8 mouse cellular contexts compared by ENCODE assay signal in genomic region chr11:32161922-32162804, GRCm38 (mm10). TPM values are rescaled to one million over a fixed set of nuclear protein-coding genes. Genes with fewer than 3 reads are reported as not detected.
DNase-seq lines count a peak whose midpoint lies in the region; ATAC-seq and TF ChIP-seq lines count a peak whose summit lies in the region.

No protein-coding gene starts in this region.

- DNase-seq in brain, embryonic 14.5 days (ENCODE audit: low read depth) = peak; percentile 97
- peak; percentile 67 to 75 for DNase-seq in kidney, postnatal 25 days
- DNase-seq in liver, embryonic 13.5 days = peak; percentile 32
- DNase-seq in neural tube, embryonic 11.5 days (ENCODE audit: low spot score) = peak; percentile 92

- WGBS in heart, embryonic 16.5 days = 14% methylated on average over 28 of the region's 28 CpGs
- 10% methylated on average over 28 of the region's 28 CpGs for WGBS in liver, embryonic 13.5 days (ENCODE audit: insufficient replicate concordance)
- 15% methylated on average over 28 of the region's 28 CpGs for WGBS in neural tube, embryonic 11.5 days
- 17% methylated on average over 28 of the region's 28 CpGs for WGBS in stomach, embryonic 15.5 days

- peak; percentile 24; the same call in 1 of the 2 replicates for TF ChIP-seq POLR2A in brain, embryonic 14.5 days (IDR thresholded peaks at IDR 0.05; ENCODE audit: borderline replicate concordance, extremely low read depth, insufficient read depth, insufficient read length, poor library complexity, severe bottlenecking)

- H3K4me3 ChIP-seq in heart, embryonic 16.5 days (ENCODE audit: low read length) = peak overlapping the region; percentile 40
- 0 out of 2 replicates have a peak overlapping the region, but pooled peaks have one; percentile 6 for H3K4me3 ChIP-seq in liver, embryonic 13.5 days (replicated peaks)
- H3K4me3 ChIP-seq in neural tube, embryonic 11.5 days (ENCODE audit: low read depth, low read length) = peak overlapping the region; percentile 16; the same call in 1 of the 2 replicates
- H3K4me3 ChIP-seq in stomach, embryonic 15.5 days (replicated peaks) = peak overlapping the region; percentile 16

- H3K27me3 ChIP-seq in heart, embryonic 16.5 days (ENCODE audit: control insufficient read depth, insufficient read depth, low read length) = peaks cover 15% of the 10 kb centered on the region
- H3K27me3 ChIP-seq in liver, embryonic 13.5 days = peaks cover 26% of the 10 kb centered on the region
- no peaks in the 10 kb centered on the region for H3K27me3 ChIP-seq in neural tube, embryonic 11.5 days (ENCODE audit: control insufficient read depth, insufficient read depth, low read length)
- no peaks in the 10 kb centered on the region for H3K27me3 ChIP-seq in stomach, embryonic 15.5 days (replicated peaks)

- TF ChIP-seq CTCF in brain, embryonic 14.5 days (IDR thresholded peaks at IDR 0.05; ENCODE audit: borderline replicate concordance, extremely low read depth, insufficient read depth, insufficient read length) = peak; percentile 97

- peaks cover 8% of the 10 kb centered on the region for H3K4me1 ChIP-seq in heart, embryonic 16.5 days (ENCODE audit: control insufficient read depth, insufficient read depth, low read length)
- H3K4me1 ChIP-seq in liver, embryonic 13.5 days (replicated peaks) = no peaks in the 10 kb centered on the region
- H3K4me1 ChIP-seq in neural tube, embryonic 11.5 days (ENCODE audit: control insufficient read depth, insufficient read depth, low read length) = 0 out of 2 replicates have a peak, but pooled peaks cover 3% of the 10 kb centered on the region
- peaks cover 10% of the 10 kb centered on the region; the same call in 1 of the 2 replicates for H3K4me1 ChIP-seq in stomach, embryonic 15.5 days

- peak overlapping the region; percentile 66 for H3K9ac ChIP-seq in heart, embryonic 16.5 days (ENCODE audit: low read length)
- no peak overlapping the region for H3K9ac ChIP-seq in liver, embryonic 13.5 days
- H3K9ac ChIP-seq in neural tube, embryonic 11.5 days (ENCODE audit: low read length) = peak overlapping the region; percentile 67
- H3K9ac ChIP-seq in stomach, embryonic 15.5 days = no peak overlapping the region; the same call in 1 of the 2 replicates

- H3K27ac ChIP-seq in heart, embryonic 16.5 days (ENCODE audit: low read length) = no peak overlapping the region
- no peak overlapping the region for H3K27ac ChIP-seq in liver, embryonic 13.5 days
- peak overlapping the region; percentile 35 for H3K27ac ChIP-seq in neural tube, embryonic 11.5 days (ENCODE audit: low read depth, low read length)
- H3K27ac ChIP-seq in stomach, embryonic 15.5 days = no peak overlapping the region

- H3K36me3 ChIP-seq in heart, embryonic 16.5 days (ENCODE audit: control insufficient read depth, insufficient read depth) = no peaks in the 10 kb centered on the region
- H3K36me3 ChIP-seq in liver, embryonic 13.5 days = no peaks in the 10 kb centered on the region
- no peaks in the 10 kb centered on the region for H3K36me3 ChIP-seq in neural tube, embryonic 11.5 days (ENCODE audit: control insufficient read depth, insufficient read depth, low read length)
- no peaks in the 10 kb centered on the region for H3K36me3 ChIP-seq in stomach, embryonic 15.5 days

- peak; percentile 96 for ATAC-seq in CD4-positive, CD25-positive, alpha-beta regulatory T cell, adult 4 months
- peak; percentile 75; the same call in 1 of the 2 replicates for ATAC-seq in erythroid progenitor cell, adult 5-6 weeks (replicated peaks; ENCODE audit: low FRiP score, poor library complexity, severe bottlenecking)
- ATAC-seq in heart, embryonic 16.5 days (replicated peaks; ENCODE audit: extremely low read depth, insufficient read depth, low FRiP score) = peak; percentile 83
- peak; percentile 70; the same call in 1 of the 2 replicates for ATAC-seq in liver, embryonic 13.5 days (ENCODE audit: low read depth)
- ATAC-seq in neural tube, embryonic 11.5 days (ENCODE audit: insufficient read depth, low FRiP score, low TSS enrichment) = peak; percentile 95
- peak; percentile 82; the same call in 1 of the 2 replicates for ATAC-seq in stomach, embryonic 15.5 days (ENCODE audit: insufficient read depth, low FRiP score, low read depth)

- peak overlapping the region; percentile 66 for H3K4me2 ChIP-seq in heart, embryonic 16.5 days (ENCODE audit: low read depth, low read length)
- H3K4me2 ChIP-seq in liver, embryonic 13.5 days = peak overlapping the region; percentile 26
- H3K4me2 ChIP-seq in neural tube, embryonic 11.5 days (ENCODE audit: low read depth) = peak overlapping the region; percentile 51
- H3K4me2 ChIP-seq in stomach, embryonic 15.5 days = peak overlapping the region; percentile 55

- H3K9me3 ChIP-seq in heart, embryonic 16.5 days (replicated peaks; ENCODE audit: control insufficient read depth, low read length) = no peaks in the 10 kb centered on the region
- H3K9me3 ChIP-seq in liver, embryonic 13.5 days (replicated peaks) = no peaks in the 10 kb centered on the region
- no peaks in the 10 kb centered on the region for H3K9me3 ChIP-seq in neural tube, embryonic 11.5 days (ENCODE audit: control insufficient read depth, low read length)
- no peaks in the 10 kb centered on the region for H3K9me3 ChIP-seq in stomach, embryonic 15.5 days

RNA-seq across cellular contexts. Expression of gene Il9r, which starts 37.9 kb away (rescaled TPM):
- 10 to 100 TPM in 1 of 2 experiments, 1 to 10 TPM in 1; 5.8 to 10.0 TPM for polyA plus RNA-seq in CD4-positive, CD25-positive, alpha-beta regulatory T cell, adult 4 months (2017; shearing (Covaris generic))
- polyA plus RNA-seq in brain, embryonic 14.5 days (2012; rRNA removed) = 0.11 TPM in 1 of 2 replicates, not detected in the other
- not detected in 2 replicates for total RNA-seq in erythroid progenitor cell, adult 5-6 weeks (2015; ENCODE audit: low replicate concordance)
- not detected in 2 replicates for total RNA-seq in erythroid progenitor cell, adult 5-6 weeks (2017; ENCODE audit: low replicate concordance)
- 0.74 and 1.4 TPM in 2 replicates for polyA plus RNA-seq in heart, embryonic 16.5 days (2015; fragmentation: Nextera tagmentation; extraction: Ambion mirVana)
- polyA plus RNA-seq in liver, embryonic 13.5 days (2015; fragmentation: Nextera tagmentation; extraction: Ambion mirVana) = 0.08 and 0.13 TPM in 2 replicates
- polyA plus RNA-seq in neural tube, embryonic 11.5 days (2014; fragmentation: Nextera tagmentation; extraction: Ambion mirVana) = 0.07 TPM in 1 of 2 replicates, not detected in the other
- 0.06 and 0.09 TPM in 2 replicates for polyA plus RNA-seq in stomach, embryonic 15.5 days (2015; fragmentation: Nextera tagmentation; extraction: Ambion mirVana)

RNA-seq across cellular contexts. Expression of gene Snrnp25, which starts 43.1 kb away (rescaled TPM):
- polyA plus RNA-seq in CD4-positive, CD25-positive, alpha-beta regulatory T cell, adult 4 months (2017; shearing (Covaris generic)) = 10 to 100 TPM; 55.7 to 58.6 TPM
- polyA plus RNA-seq in brain, embryonic 14.5 days (2012; rRNA removed) = 38.8 and 52.4 TPM in 2 replicates
- total RNA-seq in erythroid progenitor cell, adult 5-6 weeks (2015; ENCODE audit: low replicate concordance) = 52.3 and 53.7 TPM in 2 replicates
- total RNA-seq in erythroid progenitor cell, adult 5-6 weeks (2017; ENCODE audit: low replicate concordance) = 31.8 and 104 TPM in 2 replicates
- 42.6 and 50.9 TPM in 2 replicates for polyA plus RNA-seq in heart, embryonic 16.5 days (2015; fragmentation: Nextera tagmentation; extraction: Ambion mirVana)
- 92.2 and 93.1 TPM in 2 replicates for polyA plus RNA-seq in liver, embryonic 13.5 days (2015; fragmentation: Nextera tagmentation; extraction: Ambion mirVana)
- 73.4 and 80.3 TPM in 2 replicates for polyA plus RNA-seq in neural tube, embryonic 11.5 days (2014; fragmentation: Nextera tagmentation; extraction: Ambion mirVana)
- 52.6 and 57.5 TPM in 2 replicates for polyA plus RNA-seq in stomach, embryonic 15.5 days (2015; fragmentation: Nextera tagmentation; extraction: Ambion mirVana)

RNA-seq across cellular contexts. Expression of gene Rhbdf1, which starts 59.9 kb away (rescaled TPM):
- polyA plus RNA-seq in CD4-positive, CD25-positive, alpha-beta regulatory T cell, adult 4 months (2017; shearing (Covaris generic)) = 1 to 10 TPM in 1 of 2 experiments, not detected in 1; 1.1 TPM
- 39.7 and 44.3 TPM in 2 replicates for polyA plus RNA-seq in brain, embryonic 14.5 days (2012; rRNA removed)
- total RNA-seq in erythroid progenitor cell, adult 5-6 weeks (2015; ENCODE audit: low replicate concordance) = not detected in 2 replicates
- total RNA-seq in erythroid progenitor cell, adult 5-6 weeks (2017; ENCODE audit: low replicate concordance) = 2.3 and 5.0 TPM in 2 replicates
- 35.6 and 44.2 TPM in 2 replicates for polyA plus RNA-seq in heart, embryonic 16.5 days (2015; fragmentation: Nextera tagmentation; extraction: Ambion mirVana)
- polyA plus RNA-seq in liver, embryonic 13.5 days (2015; fragmentation: Nextera tagmentation; extraction: Ambion mirVana) = 5.6 and 6.2 TPM in 2 replicates
- polyA plus RNA-seq in neural tube, embryonic 11.5 days (2014; fragmentation: Nextera tagmentation; extraction: Ambion mirVana) = 24.6 and 24.7 TPM in 2 replicates
- polyA plus RNA-seq in stomach, embryonic 15.5 days (2015; fragmentation: Nextera tagmentation; extraction: Ambion mirVana) = 57.6 and 63.1 TPM in 2 replicates

Comparison
In these comparisons a context has a peak if more than half of its experiments do, and no peak if none do; other contexts are left out.
1. DNase-seq: peak in every context shown above with its lines; median percentile 97 in brain, embryonic 14.5 days; 92 in neural tube, embryonic 11.5 days; 71 in kidney, postnatal 25 days; 32 in liver, embryonic 13.5 days.
2. H3K9ac ChIP-seq: peak in heart, embryonic 16.5 days (single experiment) and neural tube, embryonic 11.5 days (single experiment); none in liver, embryonic 13.5 days (single experiment) and stomach, embryonic 15.5 days (single experiment).
3. Peak in every context shown above with its lines, with median percentiles within 50 percentile points of each other: ATAC-seq, H3K4me2 ChIP-seq and H3K4me3 ChIP-seq.